Mouse (Mus musculus): ENCODE results near the gene Rasl2-9.

DNA sequence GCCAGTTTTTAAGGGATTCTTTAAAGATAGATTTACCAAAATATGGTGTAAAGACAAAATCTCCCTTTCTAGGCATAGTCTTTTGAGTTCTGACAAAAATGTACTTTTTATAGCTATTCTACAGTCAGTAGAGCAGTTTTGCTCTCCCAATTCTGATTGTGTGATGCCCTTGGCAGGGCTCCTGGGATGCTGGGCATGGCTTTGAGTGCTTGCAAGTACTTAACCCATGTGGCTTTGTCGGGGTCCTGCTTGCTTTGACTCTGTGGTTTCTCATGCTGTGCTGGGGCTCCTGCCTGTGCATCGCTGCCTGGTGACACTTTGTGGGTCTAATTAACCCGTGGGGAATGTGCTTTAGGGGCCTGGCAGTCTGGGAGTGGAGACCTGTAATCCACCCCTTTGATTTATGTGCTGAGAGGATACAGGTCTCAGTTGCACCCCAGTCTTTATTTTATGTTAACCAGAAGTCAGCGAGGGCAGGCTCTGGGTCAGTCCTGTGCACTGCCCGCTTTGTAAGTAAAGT, 38.8 kb downstream of the Rasl2-9 start:
- no peak for TF ChIP-seq GATA1 (IDR thresholded peaks at IDR 0.05; ENCODE audit: low read length)
- no peak for TF ChIP-seq TAL1 (IDR thresholded peaks at IDR 0.05; ENCODE audit: low read length)
